Mouse (Mus musculus) ES-E14 (cell line): Measurements from ENCODE around the gene Gpx7. TPM values are rescaled to one million over a fixed set of nuclear protein-coding genes. Genes with fewer than 3 reads are reported as not detected.

ENCODE experiments used
- DNase-seq: peaks from one replicate; pipeline ENCODE4 v3.0.0-alpha.2; 2013; ENCODE audit warnings: low read depth, low spot score
- H3K27ac ChIP-seq: 2 replicates; pipeline ENCODE4 v1.5.1; 2012; ENCODE audit warnings: low read depth, mild to moderate bottlenecking, low read length, moderate library complexity, mixed read lengths; ENCODE audit not compliant: poor library complexity, insufficient read depth, severe bottlenecking
- H3K36me3 ChIP-seq: 2 replicates; pipeline ENCODE4 v1.6.1; 2012; ENCODE audit warnings: mild to moderate bottlenecking, low read length, moderate library complexity, mixed read lengths; ENCODE audit not compliant: control insufficient read depth, poor library complexity, insufficient read depth, severe bottlenecking
- H3K4me1 ChIP-seq, 2 experiments: fragments of 150-350 bp in 1 of 2; sonication (generic) in 1 of 2; 2 replicates each; pipeline ENCODE4 v1.6.1; 2012; ENCODE audit warnings: low read length in 2 of 2, mild to moderate bottlenecking in 1 of 2, mixed read lengths in 1 of 2; ENCODE audit not compliant: control insufficient read depth in 2 of 2, insufficient read depth in 2 of 2, poor library complexity in 1 of 2
- H3K4me3 ChIP-seq, 2 experiments: fragments of 150-350 bp in 1 of 2; sonication (generic) in 1 of 2; 2 replicates each; pipeline ENCODE4 v1.5.1; 2012; ENCODE audit warnings: low read length in 2 of 2, low read depth in 1 of 2, mild to moderate bottlenecking in 1 of 2, mixed read lengths in 1 of 2; ENCODE audit not compliant: insufficient read depth in 1 of 2, poor library complexity in 1 of 2, severe bottlenecking in 1 of 2
- H3K9ac ChIP-seq: 2 replicates; pipeline ENCODE4 v1.6.1; 2012; ENCODE audit warnings: low read depth, mild to moderate bottlenecking, low read length, mixed read lengths; ENCODE audit not compliant: poor library complexity, insufficient read depth, severe bottlenecking
- H3K9me3 ChIP-seq: fragments of 150-350 bp; sonication (generic); 2 replicates; pipeline ENCODE4 v1.6.1; 2012; ENCODE audit warnings: low read depth, mild to moderate bottlenecking, low read length; ENCODE audit not compliant: control insufficient read depth, insufficient read depth
- CHD2 ChIP-seq: IDR thresholded peaks from 2 replicates; pipeline ENCODE4 v1.6.1; 2014; ENCODE audit warnings: mild to moderate bottlenecking, low read depth, low read length, inconsistent platforms
- HCFC1 ChIP-seq: IDR thresholded peaks from 2 replicates; pipeline ENCODE4 v1.6.1; 2012; ENCODE audit warnings: low read length, inconsistent platforms, borderline replicate concordance; ENCODE audit not compliant: insufficient read depth
- MAFK ChIP-seq: IDR thresholded peaks from 2 replicates; pipeline ENCODE4 v1.6.1; 2014; ENCODE audit warnings: mild to moderate bottlenecking, low read depth, low read length, inconsistent platforms; ENCODE audit not compliant: insufficient read depth
- ZC3H11A ChIP-seq: IDR thresholded peaks from 2 replicates; pipeline ENCODE4 v1.6.1; 2012; ENCODE audit warnings: low read depth, mild to moderate bottlenecking, inconsistent platforms, low read length, borderline replicate concordance
- ZNF384 ChIP-seq: IDR thresholded peaks from 2 replicates; pipeline ENCODE4 v1.6.1; 2012; ENCODE audit warnings: low read depth, low read length, inconsistent platforms
- in situ Hi-C, 2 experiments: fragments of 600-800 bp; cut with MboI; formaldehyde crosslinking; loops; one replicate each; pipeline ENCODE4 v1.15.1; 2025; ENCODE audit warnings: low sequenced_read_pairs in 2 of 2, inconsistent platforms in 1 of 2; ENCODE audit not compliant: unreplicated experiment in 2 of 2
- total RNA-seq: library from RNA; depleted of rRNA; stranded (reverse); fragments of 300-350 nt; gene quantifications from 2 replicates; pipeline ENCODE4 v1.2.3, GENCODE M21; 2012

Gpx7 gene
- total RNA-seq, 1 experiment, result 18.6 TPM

- no peak overlapping the region for H3K4me3 ChIP-seq
- DNase-seq, result no peak
- no peaks in the 10 kb centered on the region for H3K4me1 ChIP-seq
- no peaks in the 10 kb centered on the region for H3K9me3 ChIP-seq
- no peaks in the 10 kb centered on the region for H3K36me3 ChIP-seq
- no peak for TF ChIP-seq ZNF384
- TF ChIP-seq ZC3H11A, result no peak
- no peak for TF ChIP-seq CHD2
- TF ChIP-seq HCFC1, result no peak
- no peak for TF ChIP-seq MAFK
- H3K9ac ChIP-seq, result no peak overlapping the region
- no peak overlapping the region for H3K27ac ChIP-seq
- in situ Hi-C loops, result no loop called here
Observed at GRCm38 (mm10) chr4:108431561-108431936, 24.8 kb upstream of the Gpx7 start.

- Histone ChIP-seq H3K4me3 (no peak overlapping the region), H3K36me3 (no peaks in the 10 kb centered on the region), H3K4me1 (no peaks in the 10 kb centered on the region), H3K27ac (no peak overlapping the region), H3K9me3 (no peaks in the 10 kb centered on the region), H3K9ac (no peak overlapping the region)
- in situ Hi-C loops, result no loop called here
- TF ChIP-seq HCFC1 (no peak), ZC3H11A (no peak)
- DNase-seq, result no peak
Observed at GRCm38 (mm10) chr4:108430656-108431560, 24.1 kb upstream of the Gpx7 start.

GRCm38 (mm10) chr4:108428341-108428721, 21.6 kb upstream of the Gpx7 start:
- no peaks in the 10 kb centered on the region for H3K4me1 ChIP-seq
- TF ChIP-seq MAFK, result no peak
- no peak for TF ChIP-seq HCFC1
- TF ChIP-seq CHD2, result no peak
- no peak for TF ChIP-seq ZNF384
- no peak for TF ChIP-seq ZC3H11A
- no peaks in the 10 kb centered on the region for H3K9me3 ChIP-seq
- no peaks in the 10 kb centered on the region for H3K36me3 ChIP-seq
- in situ Hi-C loops, result no loop called here
- no peak for DNase-seq
- no peak overlapping the region for H3K4me3 ChIP-seq
- H3K27ac ChIP-seq, result no peak overlapping the region
- no peak overlapping the region for H3K9ac ChIP-seq

- no peak overlapping the region for H3K4me3 ChIP-seq
- no peak for TF ChIP-seq ZNF384
- TF ChIP-seq HCFC1, result no peak
- TF ChIP-seq MAFK, result no peak
- no peak for TF ChIP-seq ZC3H11A
- no peak for TF ChIP-seq CHD2
- H3K36me3 ChIP-seq, result no peaks in the 10 kb centered on the region
- no peak for DNase-seq
- in situ Hi-C loops, result no loop called here
- no peak overlapping the region for H3K27ac ChIP-seq
- H3K9me3 ChIP-seq, result no peaks in the 10 kb centered on the region
- H3K9ac ChIP-seq, result no peak overlapping the region
- no peaks in the 10 kb centered on the region for H3K4me1 ChIP-seq
Observed at GRCm38 (mm10) chr4:108427719-108428340, 21.1 kb upstream of the Gpx7 start.

- no peak for TF ChIP-seq MAFK
- TF ChIP-seq ZNF384, result no peak
- no peak for TF ChIP-seq CHD2
- no peak for TF ChIP-seq ZC3H11A
- no peak for TF ChIP-seq HCFC1
- Histone ChIP-seq H3K4me1 (no peaks in the 10 kb centered on the region), H3K4me3 (no peak overlapping the region), H3K27ac (no peak overlapping the region), H3K9me3 (no peaks in the 10 kb centered on the region), H3K9ac (no peak overlapping the region), H3K36me3 (no peaks in the 10 kb centered on the region)
- DNase-seq, result no peak
- in situ Hi-C loops, result no loop called here
Observed at GRCm38 (mm10) chr4:108424587-108424986, 17.8 kb upstream of the Gpx7 start.
